Mouse (Mus musculus): ENCODE data around the gene Dpp9. TPM values are rescaled to one million over a fixed set of nuclear protein-coding genes. Genes with fewer than 3 reads are reported as not detected.

Dpp9 gene
- polyA plus RNA-seq, 1 experiment from 2014 or later: 51.2 TPM

- 72% methylated on average over 2 of the region's 2 CpGs for WGBS
- no peak overlapping the region for H3K4me3 ChIP-seq
- no peak overlapping the region for H3K27ac ChIP-seq
- peaks cover 5% of the 10 kb centered on the region; the same call in 1 of the 2 replicates for H3K9me3 ChIP-seq
- no peaks in the 10 kb centered on the region for H3K4me1 ChIP-seq
- DNase-seq (ENCODE audit: extremely low spot score, low spot score): no peak
- H3K27me3 ChIP-seq (ENCODE audit: poor library complexity, severe bottlenecking): no peaks in the 10 kb centered on the region
- peaks cover 97% of the 10 kb centered on the region for H3K36me3 ChIP-seq (replicated peaks)
These were observed 21.8 kb downstream of the Dpp9 start for GRCm38 (mm10) chr17:56196860-56197259.

DNA sequence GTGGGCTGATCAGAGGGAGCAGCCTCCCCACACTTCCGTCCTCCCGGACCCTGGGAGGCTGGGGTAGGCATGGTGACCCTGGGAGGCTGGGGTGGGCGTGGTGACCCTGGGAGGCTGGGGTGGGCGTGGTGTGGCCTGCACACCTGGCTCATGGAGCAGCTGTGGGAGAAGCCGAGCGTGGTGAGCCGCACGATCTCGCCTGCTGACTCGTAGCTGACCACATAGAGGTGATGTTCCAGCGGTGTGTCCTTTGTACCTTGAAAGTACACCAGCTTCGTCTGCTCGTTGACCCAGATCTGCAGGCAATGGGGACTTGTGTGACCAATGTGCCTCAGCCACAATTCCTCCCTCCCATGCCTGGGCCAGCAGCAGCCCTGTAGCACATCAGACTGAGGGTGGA lies 23.9 kb downstream of the Dpp9 start:
- no peak for DNase-seq (ENCODE audit: extremely low spot score, low spot score)
- no peaks in the 10 kb centered on the region for H3K4me1 ChIP-seq
- no peak overlapping the region for H3K27ac ChIP-seq
- 91% methylated on average over 13 of the region's 13 CpGs for WGBS
- peaks cover 5% of the 10 kb centered on the region; the same call in 1 of the 2 replicates for H3K9me3 ChIP-seq
- peaks cover 99% of the 10 kb centered on the region for H3K36me3 ChIP-seq (replicated peaks)
- no peaks in the 10 kb centered on the region for H3K27me3 ChIP-seq (ENCODE audit: poor library complexity, severe bottlenecking)
- H3K4me3 ChIP-seq: no peak overlapping the region

- no peak overlapping the region for H3K4me3 ChIP-seq
- H3K36me3 ChIP-seq (replicated peaks): peaks cover 100% of the 10 kb centered on the region
- H3K27me3 ChIP-seq (ENCODE audit: poor library complexity, severe bottlenecking): no peaks in the 10 kb centered on the region
- peaks cover 5% of the 10 kb centered on the region; the same call in 1 of the 2 replicates for H3K9me3 ChIP-seq
- H3K4me1 ChIP-seq: no peaks in the 10 kb centered on the region
- no peak for DNase-seq (ENCODE audit: extremely low spot score, low spot score)
- 92% methylated on average over 12 of the region's 12 CpGs for WGBS
- no peak overlapping the region for H3K27ac ChIP-seq
These were observed 24.3 kb downstream of the Dpp9 start for GRCm38 (mm10) chr17:56194357-56194756.

GRCm38 (mm10) chr17:56191266-56191665 lies 27.4 kb downstream of the Dpp9 start:
- Histone ChIP-seq H3K36me3 (replicated peaks) (peaks cover 100% of the 10 kb centered on the region), H3K4me1 (no peaks in the 10 kb centered on the region), H3K27me3 (ENCODE audit: poor library complexity, severe bottlenecking) (no peaks in the 10 kb centered on the region), H3K4me3 (no peak overlapping the region), H3K9me3 (no peaks in the 10 kb centered on the region), H3K27ac (no peak overlapping the region)
- no peak for DNase-seq (ENCODE audit: extremely low spot score, low spot score)
- 91% methylated on average over 6 of the region's 6 CpGs for WGBS

GRCm38 (mm10) chr17:56185281-56186141 lies 33.2 kb downstream of the Dpp9 start:
- Histone ChIP-seq H3K4me3 (no peak overlapping the region), H3K27ac (peak overlapping the region; percentile 51; the same call in 1 of the 2 replicates), H3K27me3 (ENCODE audit: poor library complexity, severe bottlenecking) (no peaks in the 10 kb centered on the region), H3K36me3 (replicated peaks) (peaks cover 66% of the 10 kb centered on the region), H3K4me1 (peaks cover 32% of the 10 kb centered on the region), H3K9me3 (no peaks in the 10 kb centered on the region)
- WGBS: 52% methylated on average over 11 of the region's 11 CpGs
- DNase-seq (ENCODE audit: extremely low spot score, low spot score): peak; percentile 22

GRCm38 (mm10) chr17:56183658-56184103 lies 35.0 kb downstream of the Dpp9 start, which contains the start of gene Mydgf:
TSS of gene Mydgf (minus strand) at chr17:56183920.
- under 1% methylated on average over 47 of the region's 47 CpGs for WGBS
- H3K36me3 ChIP-seq (replicated peaks): peaks cover 66% of the 10 kb centered on the region
- H3K27ac ChIP-seq: peak within 1 kb of the TSS; percentile 85

DNA sequence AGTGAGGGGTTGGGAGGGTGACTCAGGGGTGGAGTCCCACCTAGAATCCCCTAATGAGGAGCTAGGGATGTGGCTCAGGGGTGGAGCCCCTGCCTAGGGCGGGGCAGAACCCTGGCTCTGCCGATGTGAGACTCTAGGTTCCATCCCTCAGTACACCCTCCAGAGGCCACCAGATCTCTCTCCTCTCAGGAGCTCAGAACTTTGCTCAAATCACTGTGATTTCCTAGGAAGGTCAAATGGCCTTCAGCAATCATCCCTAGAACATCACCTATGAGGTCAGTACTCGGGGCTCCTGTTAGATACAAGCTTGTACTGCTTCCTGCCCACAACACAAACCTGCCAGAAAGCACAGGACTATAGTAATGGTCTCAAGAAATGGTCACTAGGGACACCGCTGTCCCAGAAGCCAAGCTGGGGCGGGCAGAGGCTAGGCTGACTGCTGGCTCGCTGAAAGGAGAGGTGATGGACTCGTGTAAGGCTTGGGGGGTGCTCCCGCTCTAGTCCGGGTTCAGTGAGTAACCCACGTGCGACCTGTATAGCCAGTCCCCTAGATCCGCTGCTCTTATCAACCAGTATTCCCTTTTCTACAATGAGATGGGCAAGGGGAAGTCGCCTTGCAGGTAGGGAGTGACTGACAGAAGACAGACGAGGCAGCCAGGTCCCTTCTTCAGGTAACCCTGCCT lies 35.6 kb downstream of the Dpp9 start:
- Histone ChIP-seq H3K36me3 (replicated peaks) (peaks cover 66% of the 10 kb centered on the region), H3K9me3 (no peaks in the 10 kb centered on the region), H3K4me1 (peaks cover 32% of the 10 kb centered on the region), H3K27me3 (ENCODE audit: poor library complexity, severe bottlenecking) (no peaks in the 10 kb centered on the region), H3K4me3 (peak overlapping the region; percentile 79), H3K27ac (peak overlapping the region; percentile 85)
- DNase-seq (ENCODE audit: extremely low spot score, low spot score): peak; percentile 21
- WGBS: 3% methylated on average over 14 of the region's 14 CpGs

More at GRCm38 (mm10) chr17:56183658-56184103, 35.0 kb downstream of the Dpp9 start, which contains the start of gene Mydgf:
- DNase-seq (ENCODE audit: extremely low spot score, low spot score): peak; percentile 94
- Histone ChIP-seq H3K27me3 (ENCODE audit: poor library complexity, severe bottlenecking) (no peaks in the 10 kb centered on the region), H3K9me3 (no peaks in the 10 kb centered on the region), H3K4me1 (peaks cover 32% of the 10 kb centered on the region), H3K4me3 (peak within 1 kb of the TSS; percentile 79)

- Histone ChIP-seq H3K36me3 (replicated peaks) (peaks cover 72% of the 10 kb centered on the region), H3K4me3 (no peak overlapping the region), H3K27ac (no peak overlapping the region), H3K27me3 (ENCODE audit: poor library complexity, severe bottlenecking) (no peaks in the 10 kb centered on the region), H3K4me1 (peaks cover 8% of the 10 kb centered on the region), H3K9me3 (no peaks in the 10 kb centered on the region)
- 100% methylated on average over 3 of the region's 3 CpGs for WGBS
- DNase-seq (ENCODE audit: extremely low spot score, low spot score): no peak
These were observed 43.3 kb downstream of the Dpp9 start for GRCm38 (mm10) chr17:56175416-56175815.

GRCm38 (mm10) chr17:56173401-56174046 lies 45.2 kb downstream of the Dpp9 start:
- Histone ChIP-seq H3K4me1 (peaks cover 18% of the 10 kb centered on the region), H3K27ac (no peak overlapping the region), H3K4me3 (no peak overlapping the region), H3K36me3 (replicated peaks) (peaks cover 53% of the 10 kb centered on the region), H3K9me3 (no peaks in the 10 kb centered on the region), H3K27me3 (ENCODE audit: poor library complexity, severe bottlenecking) (no peaks in the 10 kb centered on the region)
- no peak for DNase-seq (ENCODE audit: extremely low spot score, low spot score)
- WGBS: 57% methylated on average over 10 of the region's 10 CpGs

DNA sequence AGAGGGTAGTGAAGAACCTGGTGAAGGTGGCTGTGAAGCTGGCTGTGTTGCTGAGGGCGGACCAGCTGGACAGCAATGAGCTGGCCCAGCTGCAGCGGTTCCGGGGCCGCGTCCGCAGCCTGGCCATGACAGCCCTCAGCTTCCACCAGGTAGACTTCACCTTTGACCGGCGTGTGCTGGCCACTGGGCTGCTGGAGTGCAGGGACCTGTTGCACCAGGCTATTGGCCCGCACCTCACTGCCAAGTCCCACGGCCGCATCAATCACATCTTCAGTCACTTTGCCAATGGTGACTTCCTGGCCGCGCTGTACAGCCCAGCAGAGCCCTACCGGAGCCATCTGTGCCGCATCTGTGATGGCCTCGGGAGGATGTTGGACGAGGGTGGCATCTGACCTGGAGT lies 46.8 kb downstream of the Dpp9 start:
- Histone ChIP-seq H3K9me3 (no peaks in the 10 kb centered on the region), H3K27ac (no peak overlapping the region), H3K4me3 (no peak overlapping the region), H3K36me3 (replicated peaks) (peaks cover 36% of the 10 kb centered on the region), H3K27me3 (ENCODE audit: poor library complexity, severe bottlenecking) (no peaks in the 10 kb centered on the region), H3K4me1 (peaks cover 18% of the 10 kb centered on the region)
- WGBS: 93% methylated on average over 17 of the region's 17 CpGs
- DNase-seq (ENCODE audit: extremely low spot score, low spot score): no peak

- no peak overlapping the region for H3K27ac ChIP-seq
- H3K4me1 ChIP-seq: peaks cover 18% of the 10 kb centered on the region
- 94% methylated on average over 9 of the region's 9 CpGs for WGBS
- no peaks in the 10 kb centered on the region for H3K9me3 ChIP-seq
- H3K4me3 ChIP-seq: no peak overlapping the region
- DNase-seq (ENCODE audit: extremely low spot score, low spot score): no peak
- no peaks in the 10 kb centered on the region for H3K27me3 ChIP-seq (ENCODE audit: poor library complexity, severe bottlenecking)
- H3K36me3 ChIP-seq (replicated peaks): peaks cover 32% of the 10 kb centered on the region
These were observed 47.2 kb downstream of the Dpp9 start for GRCm38 (mm10) chr17:56171456-56171855.

DNA sequence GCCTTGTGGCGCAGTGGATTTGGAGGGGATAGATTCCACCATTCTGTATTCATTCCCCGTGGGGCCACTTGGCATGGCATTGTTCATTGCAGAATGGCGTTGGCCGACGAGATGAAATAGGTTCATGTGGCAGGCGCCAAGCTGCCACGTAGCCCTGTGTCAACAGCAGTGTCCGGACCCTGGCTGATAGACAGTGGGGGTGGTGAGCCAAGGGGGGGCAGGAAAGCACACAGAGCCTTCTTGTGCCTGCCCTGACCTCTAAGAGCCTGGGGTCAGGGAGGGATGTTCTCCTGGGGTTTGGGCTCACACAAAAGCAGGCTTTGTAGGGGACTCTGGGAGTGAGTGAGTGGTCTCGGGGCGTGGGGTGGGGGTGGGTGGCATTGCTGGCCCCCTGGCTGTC lies 48.1 kb downstream of the Dpp9 start:
- no peak overlapping the region for H3K4me3 ChIP-seq
- H3K27me3 ChIP-seq (ENCODE audit: poor library complexity, severe bottlenecking): no peaks in the 10 kb centered on the region
- peaks cover 19% of the 10 kb centered on the region for H3K4me1 ChIP-seq
- H3K9me3 ChIP-seq: no peaks in the 10 kb centered on the region
- no peak for DNase-seq (ENCODE audit: extremely low spot score, low spot score)
- WGBS: 34% methylated on average over 10 of the region's 10 CpGs
- peak overlapping the region; percentile 79 for H3K27ac ChIP-seq
- H3K36me3 ChIP-seq (replicated peaks): peaks cover 24% of the 10 kb centered on the region
